Mouse (Mus musculus) heart, postnatal 0 days (tissue): ENCODE results near the gene Pik3c2b. TPM values are rescaled to one million over a fixed set of nuclear protein-coding genes. Genes with fewer than 3 reads are reported as not detected.

Experiments
- ATAC-seq: fragments of 200-750 bp; cut with Nextera tagmentation; 2 replicates; pipeline ENCODE4 v1.8.0; 2017; ENCODE audit warnings: low read depth, moderate number of reproducible peaks, moderate library complexity; ENCODE audit not compliant: insufficient read depth
- DNase-seq: peaks from one replicate; pipeline ENCODE4 v3.0.0-alpha.2; 2016; ENCODE audit warnings: low spot score
- H3K27ac ChIP-seq: fragments of 300-500 bp; sonication (generic); 2 replicates; pipeline ENCODE4 v1.5.1; 2014; ENCODE audit warnings: low read depth, mild to moderate bottlenecking
- H3K27me3 ChIP-seq: fragments of 300-500 bp; sonication (generic); 2 replicates; pipeline ENCODE4 v1.6.1; 2014; ENCODE audit warnings: low read length, mixed read lengths; ENCODE audit not compliant: control insufficient read depth, insufficient read depth
- H3K36me3 ChIP-seq: fragments of 300-500 bp; sonication (generic); replicated peaks from 2 replicates; pipeline ENCODE4 v1.6.1; 2014; ENCODE audit warnings: low read length, mixed read lengths; ENCODE audit not compliant: control insufficient read depth, insufficient read depth
- H3K4me1 ChIP-seq: fragments of 300-500 bp; sonication (generic); 2 replicates; pipeline ENCODE4 v1.6.1; 2014; ENCODE audit warnings: antibody characterized with exemption; ENCODE audit not compliant: control insufficient read depth, insufficient read depth
- H3K4me2 ChIP-seq: fragments of 300-500 bp; sonication (generic); 2 replicates; pipeline ENCODE4 v1.6.1; 2014; ENCODE audit warnings: low read depth, mild to moderate bottlenecking, low read length, moderate library complexity
- H3K4me3 ChIP-seq: fragments of 300-500 bp; sonication (generic); 2 replicates; pipeline ENCODE4 v1.5.1; 2014; ENCODE audit warnings: low read depth, low read length
- H3K9ac ChIP-seq: fragments of 300-500 bp; sonication (generic); replicated peaks from 2 replicates; pipeline ENCODE4 v1.6.1; 2014; ENCODE audit warnings: low read depth, low read length, mixed read lengths
- H3K9me3 ChIP-seq: fragments of 300-500 bp; sonication (generic); replicated peaks from 2 replicates; pipeline ENCODE4 v1.6.1; 2016; ENCODE audit warnings: low read length; ENCODE audit not compliant: control insufficient read depth
- CTCF ChIP-seq: IDR thresholded peaks from 2 replicates; pipeline ENCODE4 v1.5.1; 2016; ENCODE audit warnings: antibody characterized with exemption, control low read depth, low read depth
- EP300 ChIP-seq: IDR thresholded peaks from 2 replicates; pipeline ENCODE4 v1.6.1; 2016; ENCODE audit warnings: antibody characterized with exemption, low read depth
- WGBS: fragments of 180-500 bp; shearing (Covaris S2); extraction: QIAGEN DNeasy Blood & Tissue Kit; methylation state at CpG from one replicate; pipeline ENCODE4 v1.1.7; 2014; 5-methylcytosine and 5-hydroxymethylcytosine counted together
- polyA plus RNA-seq: library from polyadenylated mRNA; unstranded; fragments of >200 nt; fragmentation: Nextera tagmentation; extraction: Ambion mirVana; gene quantifications from 2 replicates; pipeline ENCODE4 v1.2.1, GENCODE M21; 2015
- total RNA-seq: library from RNA; depleted of rRNA; stranded (reverse); fragments of >200 nt; gene quantifications from 2 replicates; pipeline ENCODE4 v1.2.3, GENCODE M21; 2014; ENCODE audit warnings: low replicate concordance

Pik3c2b gene
- total and polyA plus RNA-seq, 2 experiments from 2014 or later, result 7.8 to 16.3 TPM

- Histone ChIP-seq H3K27me3 (no peaks in the 10 kb centered on the region), H3K27ac (no peak overlapping the region), H3K36me3 (peaks cover 64% of the 10 kb centered on the region), H3K4me3 (no peak overlapping the region), H3K9ac (no peak overlapping the region), H3K4me1 (peaks cover 5% of the 10 kb centered on the region; the same call in 1 of the 2 replicates), H3K4me2 (no peak overlapping the region), H3K9me3 (no peaks in the 10 kb centered on the region)
- TF ChIP-seq CTCF (no peak), EP300 (no peak)
- ATAC-seq (no peak), DNase-seq (no peak)
- 80% methylated on average over 4 of the region's 4 CpGs for WGBS
Measured at GRCm38 (mm10) chr1:133089415-133089814, 43.9 kb downstream of the Pik3c2b start.

- Histone ChIP-seq H3K9me3 (no peaks in the 10 kb centered on the region), H3K36me3 (peaks cover 76% of the 10 kb centered on the region), H3K27ac (no peak overlapping the region), H3K4me2 (no peak overlapping the region), H3K9ac (no peak overlapping the region), H3K4me1 (no peaks in the 10 kb centered on the region), H3K27me3 (no peaks in the 10 kb centered on the region), H3K4me3 (no peak overlapping the region)
- 81% methylated on average over 6 of the region's 6 CpGs for WGBS
- no peak for DNase-seq
- no peak for TF ChIP-seq EP300
- TF ChIP-seq CTCF, result no peak
- ATAC-seq, result no peak
Measured at GRCm38 (mm10) chr1:133090641-133091040, 45.2 kb downstream of the Pik3c2b start.

GRCm38 (mm10) chr1:133091483-133091882 is 46.0 kb downstream of the Pik3c2b start:
- peaks cover 84% of the 10 kb centered on the region for H3K36me3 ChIP-seq
- no peak overlapping the region for H3K27ac ChIP-seq
- no peaks in the 10 kb centered on the region for H3K9me3 ChIP-seq
- WGBS, result 80% methylated on average over 8 of the region's 8 CpGs
- H3K9ac ChIP-seq, result no peak overlapping the region
- TF ChIP-seq CTCF (no peak), EP300 (no peak)
- no peak overlapping the region for H3K4me3 ChIP-seq
- no peak for DNase-seq
- no peak overlapping the region for H3K4me2 ChIP-seq
- H3K27me3 ChIP-seq, result no peaks in the 10 kb centered on the region
- no peaks in the 10 kb centered on the region for H3K4me1 ChIP-seq
- ATAC-seq, result no peak

- Histone ChIP-seq H3K4me3 (no peak overlapping the region), H3K9me3 (no peaks in the 10 kb centered on the region), H3K36me3 (peaks cover 96% of the 10 kb centered on the region), H3K4me1 (no peaks in the 10 kb centered on the region), H3K9ac (no peak overlapping the region), H3K27me3 (no peaks in the 10 kb centered on the region), H3K27ac (no peak overlapping the region), H3K4me2 (no peak overlapping the region)
- TF ChIP-seq EP300 (no peak), CTCF (no peak)
- DNase-seq (no peak), ATAC-seq (no peak)
- 79% methylated on average over 7 of the region's 7 CpGs for WGBS
Measured at GRCm38 (mm10) chr1:133093719-133094118, 48.3 kb downstream of the Pik3c2b start.

- TF ChIP-seq CTCF (peak; percentile 76), EP300 (no peak)
- H3K9me3 ChIP-seq, result no peaks in the 10 kb centered on the region
- DNase-seq, result peak; percentile 44
- no peak overlapping the region for H3K27ac ChIP-seq
- ATAC-seq, result peak; percentile 45; the same call in 1 of the 2 replicates
- H3K4me2 ChIP-seq, result no peak overlapping the region
- WGBS, result 39% methylated on average over 17 of the region's 17 CpGs
- no peak overlapping the region for H3K4me3 ChIP-seq
- H3K36me3 ChIP-seq, result peaks cover 95% of the 10 kb centered on the region
- H3K4me1 ChIP-seq, result no peaks in the 10 kb centered on the region
- no peaks in the 10 kb centered on the region for H3K27me3 ChIP-seq
- no peak overlapping the region for H3K9ac ChIP-seq
Measured at GRCm38 (mm10) chr1:133100980-133101798, 55.7 kb downstream of the Pik3c2b start.
